Mouse (Mus musculus) heart, postnatal 0 days (tissue): ENCODE data around the gene Grb10.

Experiments
- CTCF ChIP-seq: IDR thresholded peaks from 2 replicates; pipeline ENCODE4 v1.5.1; 2016; ENCODE audit warnings: antibody characterized with exemption, control low read depth, low read depth
- EP300 ChIP-seq: IDR thresholded peaks from 2 replicates; pipeline ENCODE4 v1.6.1; 2016; ENCODE audit warnings: antibody characterized with exemption, low read depth

DNA sequence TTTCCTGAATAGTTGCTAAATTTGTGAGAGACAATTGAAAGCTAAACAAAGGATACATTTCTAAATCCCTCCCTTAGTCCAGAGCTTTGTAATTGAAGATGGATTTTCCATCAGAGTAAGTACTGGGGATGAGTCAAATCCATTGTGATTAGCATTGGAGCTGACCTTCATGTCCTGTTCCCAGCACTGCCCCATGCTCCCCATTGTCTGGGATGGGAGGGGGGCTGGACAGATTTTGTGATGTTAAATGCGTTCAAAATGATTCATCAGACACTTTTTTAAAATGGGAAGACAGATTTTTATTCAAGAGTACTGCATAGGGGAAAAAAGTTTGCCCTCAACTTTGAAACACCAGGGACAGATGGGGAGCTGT, 156.7 kb downstream of the Grb10 start:
- TF ChIP-seq CTCF (no peak), EP300 (no peak)
